Mouse (Mus musculus) heart, embryonic 16.5 days (tissue): ENCODE results near the gene Khdrbs1. TPM values are rescaled to one million over a fixed set of nuclear protein-coding genes. Genes with fewer than 3 reads are reported as not detected.
"Not testable (repeated sequence)": the region's sequence is repeated elsewhere in the genome, so short reads cannot be mapped to it uniquely, and the experiment has no call there.

Experiments used
- ATAC-seq: fragments of 200-750 bp; cut with Nextera tagmentation; replicated peaks from 2 replicates; pipeline ENCODE4 v1.8.0; 2017; ENCODE audit warnings: moderate number of reproducible peaks; ENCODE audit not compliant: insufficient read depth, low FRiP score; ENCODE audit errors: extremely low read depth
- H3K27ac ChIP-seq: fragments of 300-500 bp; sonication (generic); 2 replicates; pipeline ENCODE4 v1.5.1; 2014; ENCODE audit warnings: mild to moderate bottlenecking, low read length, control low read depth, moderate library complexity
- H3K27me3 ChIP-seq: fragments of 300-500 bp; sonication (generic); 2 replicates; pipeline ENCODE4 v1.6.1; 2014; ENCODE audit warnings: low read length, mixed read lengths; ENCODE audit not compliant: control insufficient read depth, insufficient read depth
- H3K36me3 ChIP-seq: fragments of 300-500 bp; sonication (generic); 2 replicates; pipeline ENCODE4 v1.6.1; 2014; ENCODE audit not compliant: control insufficient read depth, insufficient read depth
- H3K4me1 ChIP-seq: fragments of 300-500 bp; sonication (generic); 2 replicates; pipeline ENCODE4 v1.6.1; 2014; ENCODE audit warnings: low read length, mixed read lengths; ENCODE audit not compliant: control insufficient read depth, insufficient read depth
- H3K4me2 ChIP-seq: fragments of 300-500 bp; sonication (generic); 2 replicates; pipeline ENCODE4 v1.6.1; 2014; ENCODE audit warnings: low read depth, mild to moderate bottlenecking, control low read depth, low read length
- H3K4me3 ChIP-seq: fragments of 300-500 bp; sonication (generic); 2 replicates; pipeline ENCODE4 v1.5.1; 2014; ENCODE audit warnings: mild to moderate bottlenecking, control low read depth, low read length
- H3K9ac ChIP-seq: fragments of 300-500 bp; sonication (generic); 2 replicates; pipeline ENCODE4 v1.6.1; 2014; ENCODE audit warnings: low read length, control low read depth
- H3K9me3 ChIP-seq: fragments of 300-500 bp; sonication (generic); replicated peaks from 2 replicates; pipeline ENCODE4 v1.6.1; 2016; ENCODE audit warnings: low read length; ENCODE audit not compliant: control insufficient read depth
- whole genome bisulfite sequencing: fragments of 180-500 bp; shearing (Covaris S2); extraction: QIAGEN DNeasy Blood & Tissue Kit; methylation state at CpG from one replicate; pipeline ENCODE4 v1.1.7; 2014; 5-methylcytosine and 5-hydroxymethylcytosine counted together
- polyA plus RNA-seq: library from polyadenylated mRNA; unstranded; fragments of >200 nt; fragmentation: Nextera tagmentation; extraction: Ambion mirVana; gene quantifications from 2 replicates; pipeline ENCODE4 v1.2.1, GENCODE M21; 2015

Khdrbs1 gene
- polyA plus RNA-seq, 1 experiment from 2014 or later = 63.4 TPM

- Histone ChIP-seq H3K4me1 (peaks cover 23% of the 10 kb centered on the region), H3K9me3 (no peaks in the 10 kb centered on the region), H3K36me3 (peaks cover 3% of the 10 kb centered on the region; the same call in 1 of the 2 replicates), H3K27me3 (no peaks in the 10 kb centered on the region), H3K9ac (no peak overlapping the region), H3K4me2 (no peak overlapping the region), H3K4me3 (no peak overlapping the region), H3K27ac (no peak overlapping the region)
- no peak for ATAC-seq
- WGBS = 75% methylated on average over 1 of the region's 1 CpGs
Measured at GRCm38 (mm10) chr4:129736173-129736572, 5.9 kb downstream of the Khdrbs1 start.

- WGBS = 99% methylated on average over 3 of the region's 4 CpGs
- not testable (repeated sequence) for H3K4me3 ChIP-seq, H3K4me2 ChIP-seq, H3K9ac ChIP-seq, H3K36me3 ChIP-seq, H3K9me3 ChIP-seq, ATAC-seq, H3K27ac ChIP-seq, H3K27me3 ChIP-seq
- peaks cover 22% of the 10 kb centered on the region for H3K4me1 ChIP-seq
Measured at GRCm38 (mm10) chr4:129735485-129735884, 6.6 kb downstream of the Khdrbs1 start.

GRCm38 (mm10) chr4:129731423-129731822, 10.7 kb downstream of the Khdrbs1 start:
- Histone ChIP-seq H3K4me2 (no peak overlapping the region), H3K27me3 (no peaks in the 10 kb centered on the region), H3K36me3 (peaks cover 21% of the 10 kb centered on the region), H3K4me1 (peaks cover 11% of the 10 kb centered on the region), H3K9me3 (no peaks in the 10 kb centered on the region), H3K27ac (no peak overlapping the region), H3K9ac (no peak overlapping the region), H3K4me3 (no peak overlapping the region)
- WGBS = 80% methylated on average over 5 of the region's 5 CpGs
- no peak for ATAC-seq

- H3K4me3 ChIP-seq = no peak overlapping the region
Measured at GRCm38 (mm10) chr4:129716310-129716709, 25.8 kb downstream of the Khdrbs1 start.

GRCm38 (mm10) chr4:129709486-129710129, 32.5 kb downstream of the Khdrbs1 start:
- H3K27ac ChIP-seq = peak overlapping the region; percentile 61
- no peak overlapping the region for H3K4me2 ChIP-seq
- no peak overlapping the region for H3K9ac ChIP-seq
- peaks cover 7% of the 10 kb centered on the region; the same call in 1 of the 2 replicates for H3K4me1 ChIP-seq
- 82% methylated on average over 8 of the region's 8 CpGs for WGBS
- H3K9me3 ChIP-seq = no peaks in the 10 kb centered on the region
- no peak overlapping the region for H3K4me3 ChIP-seq
- no peak for ATAC-seq
- H3K36me3 ChIP-seq = peaks cover 58% of the 10 kb centered on the region
- no peaks in the 10 kb centered on the region for H3K27me3 ChIP-seq

More at GRCm38 (mm10) chr4:129716310-129716709, 25.8 kb downstream of the Khdrbs1 start:
- 84% methylated on average over 9 of the region's 9 CpGs for WGBS
- Histone ChIP-seq H3K36me3 (peaks cover 67% of the 10 kb centered on the region), H3K9me3 (no peaks in the 10 kb centered on the region), H3K27me3 (no peaks in the 10 kb centered on the region), H3K27ac (no peak overlapping the region), H3K4me1 (no peaks in the 10 kb centered on the region), H3K9ac (no peak overlapping the region), H3K4me2 (no peak overlapping the region)
- no peak for ATAC-seq

- 73% methylated on average over 3 of the region's 3 CpGs for WGBS
- Histone ChIP-seq H3K27me3 (no peaks in the 10 kb centered on the region), H3K9ac (no peak overlapping the region), H3K4me2 (no peak overlapping the region), H3K27ac (no peak overlapping the region), H3K4me1 (peaks cover 21% of the 10 kb centered on the region), H3K36me3 (peaks cover 46% of the 10 kb centered on the region), H3K9me3 (no peaks in the 10 kb centered on the region), H3K4me3 (no peak overlapping the region)
- ATAC-seq = no peak
Measured at GRCm38 (mm10) chr4:129706750-129707149, 35.4 kb downstream of the Khdrbs1 start.

GRCm38 (mm10) chr4:129702454-129702853, 39.6 kb downstream of the Khdrbs1 start:
- H3K36me3 ChIP-seq = peaks cover 21% of the 10 kb centered on the region
- H3K27ac ChIP-seq = peak overlapping the region; percentile 68
- 9% methylated on average over 11 of the region's 11 CpGs for WGBS
- peak; percentile 74 for ATAC-seq
- H3K9ac ChIP-seq = 0 out of 2 replicates have a peak overlapping the region, but pooled peaks have one; percentile 17
- peak overlapping the region; percentile 40; the same call in 1 of the 2 replicates for H3K4me2 ChIP-seq
- no peaks in the 10 kb centered on the region for H3K9me3 ChIP-seq
- no peaks in the 10 kb centered on the region for H3K27me3 ChIP-seq
- H3K4me1 ChIP-seq = peaks cover 21% of the 10 kb centered on the region
- no peak overlapping the region for H3K4me3 ChIP-seq

DNA sequence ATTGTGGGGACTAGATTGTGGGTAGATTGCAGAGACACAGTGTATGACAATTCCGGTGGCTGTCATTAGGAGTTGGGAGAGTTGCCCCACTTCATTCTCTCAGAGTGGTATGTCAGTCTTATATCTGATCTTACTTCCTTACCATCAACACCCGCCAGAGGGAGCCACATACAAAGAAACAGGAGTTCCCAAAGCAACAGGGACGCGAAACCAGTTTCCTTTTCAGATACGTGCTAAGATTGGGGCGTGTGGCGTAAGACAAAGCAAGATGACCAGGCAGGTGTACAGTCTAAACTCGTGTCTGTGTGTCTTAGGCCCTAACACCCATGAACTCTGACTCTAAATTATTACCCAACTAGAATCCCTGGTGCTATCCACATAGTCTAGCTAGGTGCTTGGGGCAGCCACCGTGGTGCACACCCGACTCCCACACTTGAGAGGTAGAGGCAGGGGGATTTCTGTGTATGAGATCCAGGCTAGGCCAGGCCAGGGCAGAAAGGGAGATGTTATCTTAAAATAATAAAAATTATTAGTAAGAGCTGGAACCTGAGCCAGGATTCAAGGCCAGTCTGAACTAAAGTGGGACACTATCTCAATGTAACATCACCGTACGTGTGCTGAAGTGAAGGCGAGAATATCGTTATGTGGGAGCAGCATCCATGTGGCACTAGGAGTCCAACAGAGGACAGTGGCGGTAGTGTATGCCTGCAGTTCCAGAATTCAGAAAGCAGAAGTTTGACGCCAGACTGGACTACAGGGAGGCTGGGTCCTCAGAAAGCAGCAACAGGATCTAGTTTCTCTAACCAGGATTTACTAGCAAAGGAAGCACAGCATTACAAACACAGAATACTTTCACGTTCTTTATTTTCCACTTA, 40.4 kb downstream of the Khdrbs1 start:
- H3K27ac ChIP-seq = peak overlapping the region; percentile 68
- H3K36me3 ChIP-seq = peaks cover 21% of the 10 kb centered on the region
- peak overlapping the region; percentile 40; the same call in 1 of the 2 replicates for H3K4me2 ChIP-seq
- 43% methylated on average over 17 of the region's 17 CpGs for WGBS
- H3K4me1 ChIP-seq = peaks cover 27% of the 10 kb centered on the region
- H3K4me3 ChIP-seq = no peak overlapping the region
- no peaks in the 10 kb centered on the region for H3K27me3 ChIP-seq
- H3K9me3 ChIP-seq = no peaks in the 10 kb centered on the region
- peak overlapping the region; percentile 17; the same call in 1 of the 2 replicates for H3K9ac ChIP-seq
- ATAC-seq = no peak; the same call in 1 of the 2 replicates

GRCm38 (mm10) chr4:129700661-129701060, 41.4 kb downstream of the Khdrbs1 start:
- H3K27ac ChIP-seq, H3K9ac ChIP-seq, H3K27me3 ChIP-seq, H3K4me2 ChIP-seq, H3K9me3 ChIP-seq, H3K4me3 ChIP-seq, ATAC-seq: not testable (repeated sequence)
- Histone ChIP-seq H3K4me1 (peaks cover 30% of the 10 kb centered on the region), H3K36me3 (peaks cover 16% of the 10 kb centered on the region)
- WGBS = 86% methylated on average over 6 of the region's 6 CpGs
